Mouse (Mus musculus): ENCODE measurements around the gene Nup160. TPM values are rescaled to one million over a fixed set of nuclear protein-coding genes. Genes with fewer than 3 reads are reported as not detected.

Nup160 gene
- total RNA-seq, 1 experiment from 2014 or later = 28.5 TPM

GRCm38 (mm10) chr2:90661426-90661825 is 15.6 kb upstream of the Nup160 start:
- no peak for DNase-seq

GRCm38 (mm10) chr2:90666591-90667387 is 10.2 kb upstream of the Nup160 start:
- DNase-seq = no peak

- DNase-seq = no peak
These were observed 9.4 kb upstream of the Nup160 start for GRCm38 (mm10) chr2:90667388-90668265.

- DNase-seq = no peak
These were observed 6.7 kb upstream of the Nup160 start for GRCm38 (mm10) chr2:90670343-90670742.

GRCm38 (mm10) chr2:90673339-90673738 is 3.7 kb upstream of the Nup160 start:
- DNase-seq = no peak

GRCm38 (mm10) chr2:90674555-90674954 is 2.5 kb upstream of the Nup160 start:
- no peak for DNase-seq

GRCm38 (mm10) chr2:90675488-90675887 is 1.5 kb upstream of the Nup160 start:
- DNase-seq = no peak

GRCm38 (mm10) chr2:90678256-90679060 is 1.4 kb downstream of the Nup160 start:
- DNase-seq = peak; percentile 15

GRCm38 (mm10) chr2:90679061-90679810 is 2.2 kb downstream of the Nup160 start:
- DNase-seq = peak; percentile 97

- DNase-seq = no peak
These were observed 23.9 kb downstream of the Nup160 start for GRCm38 (mm10) chr2:90700943-90701342.

GRCm38 (mm10) chr2:90708548-90708947 is 31.5 kb downstream of the Nup160 start:
- no peak for DNase-seq

- no peak for DNase-seq
These were observed 38.6 kb downstream of the Nup160 start for GRCm38 (mm10) chr2:90715555-90716092.

GRCm38 (mm10) chr2:90717366-90717765 is 40.4 kb downstream of the Nup160 start:
- no peak for DNase-seq

GRCm38 (mm10) chr2:90717948-90718347 is 40.9 kb downstream of the Nup160 start:
- no peak for DNase-seq

GRCm38 (mm10) chr2:90726818-90727217 is 49.8 kb downstream of the Nup160 start:
- no peak for DNase-seq

- DNase-seq = peak; percentile 58
These were observed 58.3 kb downstream of the Nup160 start for GRCm38 (mm10) chr2:90735326-90735725.

- no peak for DNase-seq
These were observed 61.8 kb downstream of the Nup160 start for GRCm38 (mm10) chr2:90738801-90739200.

GRCm38 (mm10) chr2:90739327-90739726 is 62.3 kb downstream of the Nup160 start:
- DNase-seq = no peak

- DNase-seq = no peak
These were observed 62.9 kb downstream of the Nup160 start for GRCm38 (mm10) chr2:90739921-90740320.

GRCm38 (mm10) chr2:90744285-90745052 is 67.5 kb downstream of the Nup160 start:
- peak; percentile 27 for DNase-seq

Measured in adrenal gland, postnatal 14 days (tissue).